Mouse (Mus musculus): ENCODE data around the gene Grhl1. TPM values are rescaled to one million over a fixed set of nuclear protein-coding genes. Genes with fewer than 3 reads are reported as not detected.

Grhl1 gene
- polyA plus RNA-seq, 1 experiment, result 1.6 TPM

DNA sequence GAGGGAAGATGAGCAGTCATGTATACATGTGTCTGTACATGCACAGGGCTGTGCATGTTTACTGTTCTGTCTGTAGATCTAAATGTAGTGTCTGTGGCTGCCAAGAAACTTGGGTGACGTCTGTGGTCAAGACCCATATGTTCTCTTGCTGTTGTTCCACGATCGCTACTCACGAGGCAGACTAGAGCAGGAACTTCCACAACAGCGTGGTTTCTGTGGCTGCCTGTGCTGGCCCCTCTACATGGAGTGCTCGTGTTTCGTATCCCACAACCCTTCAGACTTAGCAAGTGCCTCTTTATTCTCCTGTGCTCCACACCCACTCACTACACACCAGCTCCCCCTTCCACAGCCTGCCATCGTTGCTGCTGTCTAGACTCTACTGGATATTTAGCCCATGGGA lies 24.4 kb upstream of the Grhl1 start:
- DNase-seq, result no peak
- Histone ChIP-seq H3K36me3 (ENCODE audit: control insufficient read depth, insufficient read depth, low read length) (peaks cover 13% of the 10 kb centered on the region), H3K4me1 (replicated peaks; ENCODE audit: control insufficient read depth, insufficient read depth, low read length) (no peaks in the 10 kb centered on the region), H3K27me3 (ENCODE audit: control insufficient read depth, insufficient read depth, low read length) (no peaks in the 10 kb centered on the region), H3K27ac (ENCODE audit: control insufficient read depth, insufficient read depth, low read length) (no peak overlapping the region), H3K4me3 (ENCODE audit: control insufficient read depth, insufficient read depth, low read length) (no peak overlapping the region)
- TF ChIP-seq POLR2A (IDR thresholded peaks at IDR 0.05; ENCODE audit: control insufficient read depth, extremely low read depth, insufficient read depth, low read length, poor library complexity), result no peak
- no peak for TF ChIP-seq CTCF (IDR thresholded peaks at IDR 0.05; ENCODE audit: borderline replicate concordance, control insufficient read depth, extremely low read depth, insufficient read depth, low read length, poor library complexity)
- WGBS, result 57% methylated on average over 8 of the region's 8 CpGs

DNA sequence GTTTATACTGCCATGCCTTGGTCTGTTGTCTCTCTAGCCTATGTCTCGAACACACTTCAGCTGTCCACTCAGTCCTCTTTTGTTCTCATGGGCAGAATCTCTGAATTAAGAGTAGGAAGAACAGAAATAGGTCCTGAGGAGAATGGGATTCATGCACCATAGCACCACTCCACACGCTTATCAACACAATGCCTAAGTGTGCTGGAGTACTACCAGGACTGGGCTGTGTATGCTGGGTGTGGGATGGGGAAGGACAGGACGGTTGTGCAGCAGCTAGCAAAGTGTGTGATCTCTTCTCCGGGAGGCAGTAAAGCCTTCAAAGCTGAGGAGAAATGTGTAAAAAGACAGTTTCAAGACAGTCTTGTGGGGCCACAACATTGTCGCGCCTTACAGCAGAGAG lies 23.2 kb upstream of the Grhl1 start:
- no peak overlapping the region for H3K27ac ChIP-seq (ENCODE audit: control insufficient read depth, insufficient read depth, low read length)
- H3K27me3 ChIP-seq (ENCODE audit: control insufficient read depth, insufficient read depth, low read length), result no peaks in the 10 kb centered on the region
- TF ChIP-seq POLR2A (IDR thresholded peaks at IDR 0.05; ENCODE audit: control insufficient read depth, extremely low read depth, insufficient read depth, low read length, poor library complexity), result no peak
- TF ChIP-seq CTCF (IDR thresholded peaks at IDR 0.05; ENCODE audit: borderline replicate concordance, control insufficient read depth, extremely low read depth, insufficient read depth, low read length, poor library complexity), result no peak
- no peak for DNase-seq
- peaks cover 13% of the 10 kb centered on the region for H3K36me3 ChIP-seq (ENCODE audit: control insufficient read depth, insufficient read depth, low read length)
- WGBS, result 97% methylated on average over 6 of the region's 6 CpGs
- H3K4me3 ChIP-seq (ENCODE audit: control insufficient read depth, insufficient read depth, low read length), result no peak overlapping the region
- no peaks in the 10 kb centered on the region for H3K4me1 ChIP-seq (replicated peaks; ENCODE audit: control insufficient read depth, insufficient read depth, low read length)

DNA sequence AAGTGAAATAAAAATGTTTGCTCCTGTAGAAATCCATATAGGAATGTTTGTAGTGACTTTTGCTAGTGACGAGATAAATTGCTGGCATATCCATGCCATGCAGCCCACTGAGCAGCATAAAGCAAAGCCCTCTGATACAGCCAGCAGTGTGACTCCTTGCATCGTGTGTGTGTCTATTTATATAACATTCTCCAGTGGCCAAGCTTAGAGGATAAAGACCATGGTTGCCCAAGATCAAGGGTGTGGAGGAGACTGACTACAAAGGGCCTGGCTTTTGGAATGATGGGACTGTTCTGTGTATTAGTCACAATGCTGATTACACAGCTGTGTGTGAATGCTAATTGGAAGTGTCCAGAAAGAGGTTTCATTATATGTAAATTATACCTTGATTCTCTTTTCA lies 19.6 kb upstream of the Grhl1 start:
- Histone ChIP-seq H3K4me3 (ENCODE audit: control insufficient read depth, insufficient read depth, low read length) (no peak overlapping the region), H3K4me1 (replicated peaks; ENCODE audit: control insufficient read depth, insufficient read depth, low read length) (no peaks in the 10 kb centered on the region), H3K36me3 (ENCODE audit: control insufficient read depth, insufficient read depth, low read length) (peaks cover 18% of the 10 kb centered on the region), H3K27me3 (ENCODE audit: control insufficient read depth, insufficient read depth, low read length) (no peaks in the 10 kb centered on the region), H3K27ac (ENCODE audit: control insufficient read depth, insufficient read depth, low read length) (no peak overlapping the region)
- TF ChIP-seq POLR2A (IDR thresholded peaks at IDR 0.05; ENCODE audit: control insufficient read depth, extremely low read depth, insufficient read depth, low read length, poor library complexity) (no peak), CTCF (IDR thresholded peaks at IDR 0.05; ENCODE audit: borderline replicate concordance, control insufficient read depth, extremely low read depth, insufficient read depth, low read length, poor library complexity) (no peak)
- DNase-seq, result no peak
- WGBS, result 94% methylated on average over 2 of the region's 2 CpGs

DNA sequence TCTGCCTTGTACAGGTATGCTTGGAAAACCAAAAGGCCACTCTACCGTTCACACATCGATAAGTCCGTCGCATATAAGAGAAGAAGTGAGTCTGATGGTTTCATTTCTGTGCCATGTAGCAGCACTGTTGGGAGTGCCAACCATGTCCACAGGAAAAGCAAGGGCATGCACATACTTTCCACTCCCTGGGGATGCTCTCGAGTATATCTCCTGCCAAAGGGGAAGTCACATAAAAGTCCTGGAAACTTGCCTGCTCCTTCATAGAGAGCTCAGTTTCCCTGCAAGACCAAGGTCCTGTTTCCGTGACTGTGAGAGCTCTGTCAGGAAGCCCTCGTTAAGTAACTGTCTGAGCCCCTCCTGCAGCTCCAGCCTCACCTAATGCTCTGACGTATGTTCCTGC lies 16.1 kb upstream of the Grhl1 start:
- Histone ChIP-seq H3K27ac (ENCODE audit: control insufficient read depth, insufficient read depth, low read length) (no peak overlapping the region), H3K27me3 (ENCODE audit: control insufficient read depth, insufficient read depth, low read length) (no peaks in the 10 kb centered on the region), H3K4me3 (ENCODE audit: control insufficient read depth, insufficient read depth, low read length) (no peak overlapping the region), H3K36me3 (ENCODE audit: control insufficient read depth, insufficient read depth, low read length) (0 out of 2 replicates have a peak, but pooled peaks cover 5% of the 10 kb centered on the region), H3K4me1 (replicated peaks; ENCODE audit: control insufficient read depth, insufficient read depth, low read length) (no peaks in the 10 kb centered on the region)
- TF ChIP-seq CTCF (IDR thresholded peaks at IDR 0.05; ENCODE audit: borderline replicate concordance, control insufficient read depth, extremely low read depth, insufficient read depth, low read length, poor library complexity) (no peak), POLR2A (IDR thresholded peaks at IDR 0.05; ENCODE audit: control insufficient read depth, extremely low read depth, insufficient read depth, low read length, poor library complexity) (no peak)
- 95% methylated on average over 8 of the region's 8 CpGs for WGBS
- DNase-seq, result no peak

DNA sequence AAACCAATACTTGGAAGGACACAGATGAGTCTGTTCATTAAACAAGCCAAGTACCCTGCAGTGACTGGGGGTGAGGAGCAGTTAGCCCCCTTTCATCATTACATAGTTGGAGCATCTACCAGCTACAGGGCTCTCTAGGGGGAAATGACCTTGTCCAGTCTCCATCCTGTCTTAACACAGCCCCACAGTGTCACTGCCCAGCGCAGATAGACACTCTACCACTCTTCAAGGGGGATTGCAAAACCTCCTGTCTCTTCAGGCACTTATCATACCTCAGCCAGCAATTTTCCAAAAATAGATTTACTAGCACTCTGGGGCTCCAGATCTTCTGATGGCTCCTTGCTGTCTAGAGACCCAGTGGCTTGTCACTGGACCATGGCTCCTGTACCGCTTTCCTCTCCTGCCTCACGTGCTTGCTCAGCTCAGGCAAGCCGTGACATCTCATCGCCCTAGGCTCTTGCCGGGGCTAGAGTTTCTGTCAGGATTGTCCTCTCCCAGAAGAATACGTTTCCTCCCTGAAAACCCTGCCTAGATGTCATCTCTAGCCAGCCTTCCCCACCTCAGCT lies 8.6 kb upstream of the Grhl1 start:
- 92% methylated on average over 7 of the region's 7 CpGs for WGBS
- no peak overlapping the region for H3K27ac ChIP-seq (ENCODE audit: control insufficient read depth, insufficient read depth, low read length)
- DNase-seq, result no peak

DNA sequence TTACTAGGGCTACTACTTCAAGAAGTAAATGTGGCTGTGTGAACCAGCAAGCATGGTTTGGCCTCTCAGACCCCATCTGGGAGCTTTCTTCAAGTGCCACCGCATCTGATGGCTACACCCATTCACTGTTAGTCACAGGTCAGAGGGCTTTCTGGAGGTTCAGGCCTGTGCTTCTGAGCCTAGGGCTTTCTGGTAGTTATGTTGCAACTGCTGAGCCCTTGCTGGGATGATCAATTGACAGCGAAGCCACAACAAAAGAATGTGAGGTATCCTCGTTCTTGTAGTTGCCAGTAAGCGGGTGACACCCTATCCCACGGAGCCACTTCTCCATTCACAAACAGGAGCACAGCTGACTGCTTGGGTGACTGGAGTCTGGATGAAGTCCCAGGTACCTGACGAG lies 6.8 kb upstream of the Grhl1 start:
- Histone ChIP-seq H3K4me1 (replicated peaks; ENCODE audit: control insufficient read depth, insufficient read depth, low read length) (no peaks in the 10 kb centered on the region), H3K36me3 (ENCODE audit: control insufficient read depth, insufficient read depth, low read length) (no peaks in the 10 kb centered on the region), H3K4me3 (ENCODE audit: control insufficient read depth, insufficient read depth, low read length) (no peak overlapping the region), H3K27me3 (ENCODE audit: control insufficient read depth, insufficient read depth, low read length) (no peaks in the 10 kb centered on the region), H3K27ac (ENCODE audit: control insufficient read depth, insufficient read depth, low read length) (no peak overlapping the region)
- WGBS, result 47% methylated on average over 6 of the region's 6 CpGs
- no peak for TF ChIP-seq CTCF (IDR thresholded peaks at IDR 0.05; ENCODE audit: borderline replicate concordance, control insufficient read depth, extremely low read depth, insufficient read depth, low read length, poor library complexity)
- TF ChIP-seq POLR2A (IDR thresholded peaks at IDR 0.05; ENCODE audit: control insufficient read depth, extremely low read depth, insufficient read depth, low read length, poor library complexity), result no peak
- DNase-seq, result no peak

More for the DNA sequence above, 8.6 kb upstream of the Grhl1 start:
- Histone ChIP-seq H3K4me1 (replicated peaks; ENCODE audit: control insufficient read depth, insufficient read depth, low read length) (no peaks in the 10 kb centered on the region), H3K36me3 (ENCODE audit: control insufficient read depth, insufficient read depth, low read length) (no peaks in the 10 kb centered on the region), H3K4me3 (ENCODE audit: control insufficient read depth, insufficient read depth, low read length) (no peak overlapping the region), H3K27me3 (ENCODE audit: control insufficient read depth, insufficient read depth, low read length) (no peaks in the 10 kb centered on the region)
- TF ChIP-seq POLR2A (IDR thresholded peaks at IDR 0.05; ENCODE audit: control insufficient read depth, extremely low read depth, insufficient read depth, low read length, poor library complexity) (no peak), CTCF (IDR thresholded peaks at IDR 0.05; ENCODE audit: borderline replicate concordance, control insufficient read depth, extremely low read depth, insufficient read depth, low read length, poor library complexity) (no peak)

DNA sequence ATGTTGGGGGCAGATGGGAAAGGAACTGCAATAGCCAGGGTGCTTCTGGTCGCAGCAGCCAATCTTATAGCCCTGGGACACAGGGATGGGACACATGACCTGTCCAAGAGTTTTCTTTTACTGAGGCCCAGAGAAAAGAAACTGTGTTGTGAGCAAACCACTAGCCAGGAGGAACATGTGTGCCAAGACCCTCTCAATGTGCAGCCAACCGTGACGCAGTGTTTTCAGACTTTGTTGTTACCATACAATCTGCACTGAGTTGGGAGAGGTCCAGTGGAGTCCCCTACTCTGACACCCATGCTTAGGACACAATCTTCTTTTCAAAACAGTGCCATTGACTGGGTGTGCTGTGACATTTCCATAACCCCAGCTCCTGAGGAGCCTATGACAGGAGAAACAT lies 4.5 kb upstream of the Grhl1 start:
- over 99% methylated on average over 3 of the region's 3 CpGs for WGBS

More for the DNA sequence above, 4.5 kb upstream of the Grhl1 start:
- Histone ChIP-seq H3K4me1 (replicated peaks; ENCODE audit: control insufficient read depth, insufficient read depth, low read length) (no peaks in the 10 kb centered on the region; the same call in 1 of the 2 replicates), H3K36me3 (ENCODE audit: control insufficient read depth, insufficient read depth, low read length) (no peaks in the 10 kb centered on the region), H3K27me3 (ENCODE audit: control insufficient read depth, insufficient read depth, low read length) (no peaks in the 10 kb centered on the region), H3K4me3 (ENCODE audit: control insufficient read depth, insufficient read depth, low read length) (no peak overlapping the region), H3K27ac (ENCODE audit: control insufficient read depth, insufficient read depth, low read length) (no peak overlapping the region)
- DNase-seq, result no peak
- no peak for TF ChIP-seq CTCF (IDR thresholded peaks at IDR 0.05; ENCODE audit: borderline replicate concordance, control insufficient read depth, extremely low read depth, insufficient read depth, low read length, poor library complexity)
- TF ChIP-seq POLR2A (IDR thresholded peaks at IDR 0.05; ENCODE audit: control insufficient read depth, extremely low read depth, insufficient read depth, low read length, poor library complexity), result no peak
